Mouse (Mus musculus): ENCODE measurements around the gene Hnrnpll. TPM values are rescaled to one million over a fixed set of nuclear protein-coding genes. Genes with fewer than 3 reads are reported as not detected.

The Hnrnpll gene
- total RNA-seq (2021) = 10 to 100 TPM; 36.3 to 48.5 TPM
- long read RNA-seq, experiment 1, transcript Hnrnpll-201 (13 exons, 3,116 nt) = major isoform, 26 of 51 reads
- long read RNA-seq, experiment 1, transcript Hnrnpll-205 (13 exons, 3,009 nt) = minor isoform, 19 of 51 reads
- long read RNA-seq, experiment 1, partial matches to known transcripts = 1 of 51 reads
- long read RNA-seq, experiment 1, other reads (novel, unspliced or antisense) = 3 of 51 reads
- long read RNA-seq, experiment 2, transcript Hnrnpll-205 (13 exons, 3,009 nt) = minor isoform, 60 of 161 reads
- long read RNA-seq, experiment 2, transcript Hnrnpll-201 (13 exons, 3,116 nt) = major isoform, 79 of 161 reads
- long read RNA-seq, experiment 2, partial matches to known transcripts = 5 of 161 reads
- long read RNA-seq, experiment 2, other reads (novel, unspliced or antisense) = 15 of 161 reads

- peak; percentile 96 to 98 for DNase-seq (ENCODE audit: low spot score in 2 of 2)
These were observed at the start of gene Hnrnpll for GRCm38 (mm10) chr17:80061783-80062619. TSS of gene Hnrnpll (minus strand) at chr17:80062334.

- DNase-seq (ENCODE audit: low spot score in 2 of 2) = no peak
These were observed 43.3 kb upstream of the Hnrnpll start for GRCm38 (mm10) chr17:80105348-80105978.

GRCm38 (mm10) chr17:80099823-80100222 lies 37.7 kb upstream of the Hnrnpll start:
- DNase-seq (ENCODE audit: low spot score in 2 of 2) = no peak

- no peak for DNase-seq (ENCODE audit: low spot score in 2 of 2)
These were observed 35.1 kb upstream of the Hnrnpll start for GRCm38 (mm10) chr17:80097221-80097620.

DNA sequence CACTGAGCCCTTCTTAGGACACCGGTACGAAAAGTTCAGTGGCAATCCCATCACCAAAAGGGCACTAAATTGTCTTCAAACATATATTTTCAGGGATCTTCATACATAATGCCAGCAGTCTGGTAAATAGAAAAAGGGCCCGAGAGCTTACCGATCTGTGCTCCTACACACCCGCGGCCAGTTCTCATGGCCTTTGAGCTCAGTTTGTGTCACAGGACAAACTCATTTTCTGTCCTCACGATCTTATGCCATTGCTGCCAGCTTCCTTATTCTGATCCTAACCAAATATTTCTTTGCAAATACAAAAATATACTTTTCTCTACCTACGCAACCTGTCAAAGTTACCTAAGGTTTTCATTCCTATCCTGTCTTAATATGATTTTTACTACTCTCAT lies 34.6 kb upstream of the Hnrnpll start:
- DNase-seq (ENCODE audit: low spot score in 2 of 2) = no peak

DNA sequence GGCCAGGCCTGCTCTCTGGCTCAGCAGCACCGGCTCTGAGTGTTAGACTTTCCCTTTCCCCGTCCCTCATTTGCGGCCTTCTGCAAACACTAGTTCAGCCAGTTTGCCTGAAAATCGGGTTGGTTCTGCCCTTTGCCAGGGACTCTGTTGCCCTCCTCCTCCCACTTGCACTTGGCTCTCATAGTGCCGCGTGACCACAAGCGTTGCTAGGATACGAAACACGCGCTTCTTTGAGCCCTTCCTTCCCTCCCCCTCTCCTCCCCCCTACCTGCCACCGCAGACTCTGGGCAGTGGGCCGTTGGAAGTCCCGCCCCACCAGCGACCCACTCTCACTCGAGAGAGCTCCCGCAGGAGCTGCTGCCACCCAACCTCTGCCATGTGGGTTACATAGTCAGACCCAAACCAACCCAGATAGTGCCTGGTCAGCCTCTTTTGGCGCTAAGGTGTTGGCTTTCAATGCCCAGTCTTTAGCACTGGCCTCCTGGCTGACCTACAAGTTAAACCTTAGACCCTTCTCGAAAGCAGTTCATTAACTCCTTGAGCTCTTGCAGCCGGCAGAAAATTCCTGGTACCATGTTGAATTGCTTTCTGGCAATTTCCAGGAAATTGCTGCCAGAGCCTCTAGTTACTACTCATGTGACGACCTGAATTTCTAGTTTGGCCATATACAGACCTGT lies 34.0 kb upstream of the Hnrnpll start:
- peak; percentile 36 to 38 for DNase-seq (ENCODE audit: low spot score in 2 of 2)

- no peak for DNase-seq (ENCODE audit: low spot score in 2 of 2)
These were observed 33.2 kb upstream of the Hnrnpll start for GRCm38 (mm10) chr17:80095254-80095899.

- no peak for DNase-seq (ENCODE audit: low spot score in 2 of 2)
These were observed 29.9 kb upstream of the Hnrnpll start for GRCm38 (mm10) chr17:80091879-80092549.

- DNase-seq (ENCODE audit: low spot score in 2 of 2) = no peak
These were observed 28.4 kb upstream of the Hnrnpll start for GRCm38 (mm10) chr17:80090551-80090950.

GRCm38 (mm10) chr17:80088168-80088567 lies 26.0 kb upstream of the Hnrnpll start:
- DNase-seq (ENCODE audit: low spot score in 2 of 2) = no peak

GRCm38 (mm10) chr17:80086591-80086990 lies 24.5 kb upstream of the Hnrnpll start:
- no peak for DNase-seq (ENCODE audit: low spot score in 2 of 2)

DNA sequence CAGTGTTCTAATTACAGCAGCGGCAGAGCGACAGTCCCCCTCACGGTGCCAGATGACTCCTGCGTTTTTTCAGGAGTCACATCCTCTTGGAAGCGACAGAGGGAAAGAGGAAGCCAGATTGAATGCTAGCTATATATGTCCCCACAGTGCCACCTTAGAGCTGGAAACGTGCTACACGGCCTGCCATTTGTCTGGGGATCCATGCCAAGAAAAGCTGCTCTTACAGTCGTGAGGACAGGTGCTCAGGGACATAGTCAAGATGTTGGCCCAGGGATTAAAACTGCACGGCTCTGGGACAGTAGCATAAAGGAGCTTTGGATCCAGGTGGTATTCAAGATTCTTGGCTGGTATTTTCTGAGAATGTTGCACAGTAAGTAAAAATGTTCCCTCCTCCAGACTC lies 22.3 kb upstream of the Hnrnpll start:
- DNase-seq (ENCODE audit: low spot score in 2 of 2) = no peak

- no peak for DNase-seq (ENCODE audit: low spot score in 2 of 2)
These were observed 21.1 kb upstream of the Hnrnpll start for GRCm38 (mm10) chr17:80083223-80083622.

GRCm38 (mm10) chr17:80078726-80079125 lies 16.6 kb upstream of the Hnrnpll start:
- DNase-seq (ENCODE audit: low spot score in 2 of 2) = no peak

- DNase-seq (ENCODE audit: low spot score in 2 of 2) = no peak
These were observed 5.1 kb upstream of the Hnrnpll start for GRCm38 (mm10) chr17:80067257-80067656.

DNA sequence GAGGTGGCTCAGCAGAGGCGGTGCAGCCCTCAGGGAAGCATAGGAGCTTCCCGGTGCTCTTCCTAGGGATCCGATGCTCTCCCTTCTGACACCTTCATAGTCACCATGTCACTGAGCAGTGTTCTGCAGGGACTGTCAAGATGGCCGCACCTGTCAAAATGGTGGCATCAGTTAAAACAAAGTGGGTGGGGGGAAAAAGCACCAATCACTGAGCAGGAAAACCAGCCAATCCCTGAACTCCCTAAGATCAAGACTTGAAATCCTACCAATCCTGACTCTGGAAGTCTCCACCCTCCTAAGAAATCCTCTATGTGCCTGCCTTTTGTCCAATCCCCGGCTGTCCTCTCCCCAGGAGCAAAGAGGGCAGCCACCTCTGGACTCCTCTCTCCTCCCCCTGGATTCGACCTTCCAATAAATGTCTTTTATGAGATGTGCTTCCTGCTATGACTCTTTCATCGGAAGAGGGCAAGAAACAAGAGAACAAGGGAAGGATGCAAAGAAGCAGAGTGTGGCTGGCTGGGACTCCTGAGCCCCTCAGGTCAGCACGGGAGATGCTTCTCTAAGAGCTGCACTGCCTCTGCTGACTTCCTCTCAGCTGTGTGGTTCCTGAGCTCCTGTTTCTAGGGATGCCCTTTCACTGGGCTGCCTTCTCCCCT lies 1.8 kb upstream of the Hnrnpll start:
- no peak for DNase-seq (ENCODE audit: low spot score in 2 of 2)

DNA sequence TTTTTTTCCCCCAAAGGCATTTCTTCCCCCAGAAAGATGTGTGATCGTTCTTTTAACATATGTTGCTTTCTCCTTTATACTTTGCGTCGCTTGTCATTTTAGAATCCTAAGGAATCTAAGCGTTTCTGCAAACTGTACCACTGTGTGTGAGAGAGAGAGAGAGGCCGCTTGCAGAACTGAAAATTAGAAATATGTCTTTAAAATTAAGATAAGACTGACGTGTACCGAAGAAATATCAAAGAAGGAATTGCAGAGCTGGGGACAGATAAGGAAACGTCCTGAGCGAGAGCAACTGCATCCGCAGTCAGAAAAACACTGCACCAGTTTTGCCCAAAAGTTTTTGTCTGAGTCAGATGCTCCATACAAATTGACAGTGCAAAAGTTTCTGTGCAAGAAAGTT lies 1.3 kb upstream of the Hnrnpll start:
- DNase-seq (ENCODE audit: low spot score in 2 of 2) = no peak

DNA sequence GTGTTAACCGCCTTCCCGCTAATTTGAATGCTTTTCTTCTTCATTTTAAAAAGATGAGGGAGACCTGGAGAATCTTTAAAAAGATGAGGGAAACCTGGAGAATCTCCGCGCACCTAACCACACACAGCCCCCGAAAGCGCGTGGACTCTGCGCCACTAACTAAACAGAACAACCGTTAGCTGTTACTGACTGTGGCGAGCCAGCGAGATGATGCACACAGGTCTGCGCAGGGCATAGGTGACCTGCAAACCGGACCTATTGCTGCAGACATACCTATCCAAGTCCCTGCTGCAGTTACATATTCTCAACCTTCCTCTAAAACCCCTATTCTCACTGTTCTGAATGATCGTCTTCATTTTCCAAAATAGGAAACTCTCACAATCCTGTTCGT lies 481 bp upstream of the Hnrnpll start:
- no peak for DNase-seq (ENCODE audit: low spot score in 2 of 2)

Measured in adrenal gland, adult 18-20 months (tissue).